Mouse (Mus musculus) midbrain, postnatal 0 days (tissue): ENCODE measurements around the gene Senp7. TPM values are rescaled to one million over a fixed set of nuclear protein-coding genes. Genes with fewer than 3 reads are reported as not detected.
"Not testable (repeated sequence)": the region's sequence is repeated elsewhere in the genome, so short reads cannot be mapped to it uniquely, and the experiment has no call there.

Experiments used
- ATAC-seq: fragments of 200-750 bp; cut with Nextera tagmentation; 2 replicates; pipeline ENCODE4 v1.8.0; 2017; ENCODE audit warnings: moderate number of reproducible peaks, mild to moderate bottlenecking, moderate TSS enrichment, moderate library complexity; ENCODE audit not compliant: low FRiP score
- DNase-seq: peaks from one replicate; pipeline ENCODE4 v3.0.0-alpha.2; 2015; ENCODE audit warnings: low spot score
- H3K27ac ChIP-seq: fragments of 300-500 bp; sonication (generic); 2 replicates; pipeline ENCODE4 v1.5.1; 2014; ENCODE audit warnings: low read depth, mild to moderate bottlenecking, low read length, mixed read lengths
- H3K27me3 ChIP-seq: fragments of 300-500 bp; sonication (generic); 2 replicates; pipeline ENCODE4 v1.6.1; 2014; ENCODE audit warnings: low read length, control low read depth, mixed read lengths; ENCODE audit not compliant: insufficient read depth
- H3K36me3 ChIP-seq: fragments of 300-500 bp; sonication (generic); 2 replicates; pipeline ENCODE4 v1.6.1; 2014; ENCODE audit warnings: low read length, control low read depth, mixed read lengths; ENCODE audit not compliant: insufficient read depth
- H3K4me1 ChIP-seq: fragments of 300-500 bp; sonication (generic); 2 replicates; pipeline ENCODE4 v1.6.1; 2014; ENCODE audit warnings: mild to moderate bottlenecking, control low read depth, antibody characterized with exemption, low read length, mixed read lengths; ENCODE audit not compliant: insufficient read depth
- H3K4me2 ChIP-seq: fragments of 300-500 bp; sonication (generic); 2 replicates; pipeline ENCODE4 v1.6.1; 2014; ENCODE audit warnings: low read depth, mild to moderate bottlenecking, low read length, mixed read lengths; ENCODE audit not compliant: poor library complexity, severe bottlenecking
- H3K4me3 ChIP-seq: fragments of 300-500 bp; sonication (generic); 2 replicates; pipeline ENCODE4 v1.5.1; 2014; ENCODE audit warnings: low read depth, mild to moderate bottlenecking, low read length, moderate library complexity
- H3K9ac ChIP-seq: fragments of 300-500 bp; sonication (generic); replicated peaks from 2 replicates; pipeline ENCODE4 v1.6.1; 2014; ENCODE audit warnings: mild to moderate bottlenecking, low read length, moderate library complexity, mixed read lengths; ENCODE audit not compliant: poor library complexity, severe bottlenecking
- H3K9me3 ChIP-seq: fragments of 300-500 bp; sonication (generic); 2 replicates; pipeline ENCODE4 v1.6.1; 2016; ENCODE audit warnings: low read length, control low read depth
- CTCF ChIP-seq: IDR thresholded peaks from 2 replicates; pipeline ENCODE4 v1.5.1; 2016; ENCODE audit warnings: antibody characterized with exemption, mild to moderate bottlenecking
- WGBS: fragments of 180-500 bp; shearing (Covaris S2); extraction: QIAGEN DNeasy Blood & Tissue Kit; methylation state at CpG from one replicate; pipeline ENCODE4 v1.1.7; 2014; 5-methylcytosine and 5-hydroxymethylcytosine counted together
- polyA plus RNA-seq: library from polyadenylated mRNA; unstranded; fragments of >200 nt; fragmentation: Nextera tagmentation; extraction: Ambion mirVana; gene quantifications from 2 replicates; pipeline ENCODE4 v1.2.1, GENCODE M21; 2015
- total RNA-seq: library from RNA; depleted of rRNA; stranded (reverse); fragments of >200 nt; gene quantifications from 2 replicates; pipeline ENCODE4 v1.2.3, GENCODE M21; 2014

Gene Senp7
- total and polyA plus RNA-seq, 2 experiments from 2014 or later, result 26.7 to 34.7 TPM

DNA sequence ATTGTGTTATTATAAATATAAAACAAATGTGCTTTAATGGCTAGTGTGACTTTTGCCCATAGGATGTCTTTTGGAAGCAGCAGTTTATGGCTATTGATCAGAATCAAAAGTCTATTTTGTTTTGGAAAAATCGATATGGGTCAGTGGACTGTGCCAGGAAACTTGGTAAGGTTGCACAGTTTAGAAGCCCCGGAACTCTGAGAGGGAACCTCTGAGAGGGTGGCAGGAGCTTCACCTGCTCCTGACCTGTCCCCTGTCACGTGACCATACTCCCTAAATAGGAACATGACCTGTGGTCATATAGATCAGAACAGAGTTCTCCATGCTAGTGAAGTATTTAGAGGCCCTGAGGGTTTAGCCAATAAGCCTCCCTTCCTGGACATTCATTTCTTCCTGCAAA, 75.9 kb downstream of the Senp7 start:
- Histone ChIP-seq H3K4me1 (no peaks in the 10 kb centered on the region), H3K27me3 (no peaks in the 10 kb centered on the region), H3K4me2 (no peak overlapping the region), H3K4me3 (no peak overlapping the region), H3K27ac (no peak overlapping the region), H3K9me3 (no peaks in the 10 kb centered on the region), H3K36me3 (peaks cover 22% of the 10 kb centered on the region), H3K9ac (no peak overlapping the region)
- no peak for TF ChIP-seq CTCF
- DNase-seq, result no peak
- 94% methylated on average over 3 of the region's 3 CpGs for WGBS
- ATAC-seq, result no peak

GRCm38 (mm10) chr16:56131666-56132065, 83.5 kb downstream of the Senp7 start:
- Histone ChIP-seq H3K9ac (no peak overlapping the region), H3K4me3 (no peak overlapping the region), H3K27ac (no peak overlapping the region), H3K36me3 (peaks cover 8% of the 10 kb centered on the region), H3K4me1 (no peaks in the 10 kb centered on the region), H3K9me3 (no peaks in the 10 kb centered on the region), H3K4me2 (no peak overlapping the region), H3K27me3 (no peaks in the 10 kb centered on the region)
- WGBS, result 30% methylated on average over 3 of the region's 3 CpGs
- peak; percentile 64 for DNase-seq
- peak; percentile 70 for TF ChIP-seq CTCF
- no peak for ATAC-seq

DNA sequence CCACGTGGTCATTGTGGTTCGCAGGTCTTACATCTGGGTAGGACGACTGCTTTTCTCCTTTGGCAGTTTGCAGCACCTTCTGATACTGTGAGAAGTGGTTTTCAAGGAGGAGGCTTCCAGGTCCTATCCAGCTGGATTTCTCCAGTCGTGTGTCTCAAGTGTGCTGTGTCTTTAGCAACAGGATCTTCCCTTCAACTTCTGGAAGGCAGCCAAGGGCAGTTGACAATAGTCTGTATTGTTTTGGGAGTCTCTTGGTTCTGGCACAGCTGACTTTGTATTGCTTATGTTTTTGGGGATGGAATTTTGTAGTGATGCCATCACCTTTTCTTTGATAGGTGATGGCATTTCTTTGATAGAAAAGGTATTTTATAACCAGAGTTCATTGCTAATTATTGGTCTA, 86.0 kb downstream of the Senp7 start:
- Histone ChIP-seq H3K9ac (no peak overlapping the region), H3K27ac (no peak overlapping the region), H3K4me2 (no peak overlapping the region), H3K4me3 (no peak overlapping the region), H3K4me1 (no peaks in the 10 kb centered on the region), H3K27me3 (no peaks in the 10 kb centered on the region), H3K36me3 (peaks cover under 1% of the 10 kb centered on the region; the same call in 1 of the 2 replicates), H3K9me3 (no peaks in the 10 kb centered on the region)
- 53% methylated on average over 4 of the region's 4 CpGs for WGBS
- ATAC-seq (no peak), DNase-seq (peak; percentile 10)
- no peak for TF ChIP-seq CTCF

- not testable (repeated sequence) for H3K9me3 ChIP-seq, ATAC-seq, H3K27ac ChIP-seq, H3K36me3 ChIP-seq, H3K27me3 ChIP-seq, H3K4me3 ChIP-seq, H3K9ac ChIP-seq, DNase-seq, H3K4me2 ChIP-seq, H3K4me1 ChIP-seq
- WGBS, result 96% methylated on average over 5 of the region's 5 CpGs
These were observed 89.5 kb downstream of the Senp7 start for GRCm38 (mm10) chr16:56137672-56138071.

- no peak overlapping the region for H3K4me2 ChIP-seq
- peaks cover 4% of the 10 kb centered on the region; the same call in 1 of the 2 replicates for H3K36me3 ChIP-seq
- TF ChIP-seq CTCF, result no peak
- H3K9ac ChIP-seq, result no peak overlapping the region
- no peaks in the 10 kb centered on the region for H3K4me1 ChIP-seq
- DNase-seq, result no peak
- no peak overlapping the region for H3K4me3 ChIP-seq
- no peak overlapping the region for H3K27ac ChIP-seq
- no peaks in the 10 kb centered on the region for H3K9me3 ChIP-seq
- no peak for ATAC-seq
- no peaks in the 10 kb centered on the region for H3K27me3 ChIP-seq
- 96% methylated on average over 3 of the region's 3 CpGs for WGBS
These were observed 91.8 kb downstream of the Senp7 start for GRCm38 (mm10) chr16:56139921-56140320.

- H3K4me2 ChIP-seq, result no peak overlapping the region
- no peak for TF ChIP-seq CTCF
- no peaks in the 10 kb centered on the region for H3K4me1 ChIP-seq
- no peaks in the 10 kb centered on the region for H3K27me3 ChIP-seq
- H3K4me3 ChIP-seq, result no peak overlapping the region
- H3K9me3 ChIP-seq, result no peaks in the 10 kb centered on the region
- 99% methylated on average over 17 of the region's 17 CpGs for WGBS
- DNase-seq, result no peak
- H3K9ac ChIP-seq, result no peak overlapping the region
- H3K36me3 ChIP-seq, result peaks cover 4% of the 10 kb centered on the region; the same call in 1 of the 2 replicates
- ATAC-seq, result no peak
- H3K27ac ChIP-seq, result no peak overlapping the region
These were observed 96.9 kb downstream of the Senp7 start for GRCm38 (mm10) chr16:56144876-56145555.
